Mouse (Mus musculus) gonadal fat pad, adult 2 months (tissue): ENCODE measurements around the gene Klb. TPM values are rescaled to one million over a fixed set of nuclear protein-coding genes. Genes with fewer than 3 reads are reported as not detected.
A peak's percentile ranks its signal among the peaks of the same experiment; 100 is the strongest.
"Not testable (repeated sequence)": the region's sequence is repeated elsewhere in the genome, so short reads cannot be mapped to it uniquely, and the experiment has no call there.

ENCODE experiments used
- DNase-seq: peaks from one replicate; pipeline ENCODE4 v3.0.0-alpha.2; 2012; ENCODE audit warnings: low read depth
- polyA plus RNA-seq: library from polyadenylated mRNA; depleted of rRNA; stranded (reverse); fragments of >200 nt; gene quantifications from 2 replicates; pipeline ENCODE4 v1.2.3, GENCODE M21; 2012; rRNA removed

Gene Klb
- 12.5 and 17.1 TPM in 2 replicates for polyA plus RNA-seq

GRCm38 (mm10) chr5:65348168-65348567 lies at the start of gene Klb:
Gene Klb, plus strand, starts transcription at chr5:65348314.
- DNase-seq = no peak

DNA sequence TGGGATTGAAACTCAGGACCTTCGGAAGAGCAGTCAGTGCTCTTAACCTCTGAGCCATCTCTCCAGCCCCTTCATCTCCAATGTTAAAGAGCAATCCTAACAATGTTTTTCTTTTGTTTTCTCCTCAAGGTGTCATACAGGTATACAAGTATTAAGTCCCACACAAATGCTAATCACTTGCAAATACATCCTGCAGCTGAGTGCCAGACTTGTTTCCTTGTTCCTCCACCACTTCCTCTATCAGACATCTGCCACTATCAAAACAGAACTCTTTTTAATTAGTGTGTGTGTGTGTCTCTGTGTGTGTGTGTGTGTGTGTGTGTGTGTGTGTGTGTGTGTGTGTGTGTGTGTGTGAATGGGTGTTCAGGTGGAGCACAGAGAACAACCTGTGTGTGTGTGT lies 48.5 kb upstream of the Klb start:
- DNase-seq = not testable (repeated sequence)

DNA sequence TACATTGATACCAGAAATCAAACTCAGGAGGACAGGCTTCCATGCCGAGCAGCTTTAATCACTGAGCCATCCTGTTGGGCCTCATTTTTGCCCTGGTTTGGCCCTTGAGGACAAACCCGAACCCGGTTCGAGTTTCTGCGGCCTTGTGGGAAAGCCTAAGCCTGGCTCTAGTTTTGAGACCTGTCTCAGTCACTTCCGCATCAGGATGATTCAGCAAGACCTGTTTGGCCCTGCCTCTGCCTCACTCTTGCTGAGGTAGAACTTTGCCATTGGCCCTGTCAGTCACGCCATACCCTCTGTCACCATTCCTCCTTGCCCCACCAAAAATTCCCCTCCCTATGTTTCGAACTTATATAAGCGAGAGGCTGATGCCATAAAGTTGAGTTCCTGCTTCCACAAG lies 48.0 kb upstream of the Klb start:
- DNase-seq = no peak

DNA sequence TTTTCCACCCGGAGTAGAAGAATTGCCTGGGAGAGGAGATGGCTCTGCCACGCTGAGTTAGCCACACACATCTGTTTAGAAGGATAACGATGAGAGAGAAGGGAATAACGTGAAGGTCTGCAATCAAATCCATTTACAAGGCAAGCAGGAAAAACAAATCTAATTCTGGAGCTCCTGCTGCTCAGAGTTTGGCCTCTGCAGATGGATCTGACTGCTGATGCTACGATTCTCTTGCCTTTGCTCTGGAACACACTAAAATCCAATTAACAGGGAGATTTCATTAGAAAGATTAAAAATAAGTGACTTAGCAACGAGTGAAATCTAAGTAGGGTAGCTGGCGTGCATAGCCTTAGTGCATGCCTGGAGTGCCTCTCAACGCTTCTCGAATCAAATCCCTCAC lies 42.6 kb upstream of the Klb start:
- DNase-seq = no peak

- DNase-seq = no peak
These were observed 39.9 kb upstream of the Klb start for GRCm38 (mm10) chr5:65308208-65308607.

- DNase-seq = no peak
These were observed 39.2 kb upstream of the Klb start for GRCm38 (mm10) chr5:65308866-65309265.

GRCm38 (mm10) chr5:65319176-65319575 lies 28.9 kb upstream of the Klb start:
- DNase-seq = no peak

- no peak for DNase-seq
These were observed 25.9 kb upstream of the Klb start for GRCm38 (mm10) chr5:65322165-65322564.

GRCm38 (mm10) chr5:65324271-65324670 lies 23.8 kb upstream of the Klb start:
- DNase-seq = no peak

DNA sequence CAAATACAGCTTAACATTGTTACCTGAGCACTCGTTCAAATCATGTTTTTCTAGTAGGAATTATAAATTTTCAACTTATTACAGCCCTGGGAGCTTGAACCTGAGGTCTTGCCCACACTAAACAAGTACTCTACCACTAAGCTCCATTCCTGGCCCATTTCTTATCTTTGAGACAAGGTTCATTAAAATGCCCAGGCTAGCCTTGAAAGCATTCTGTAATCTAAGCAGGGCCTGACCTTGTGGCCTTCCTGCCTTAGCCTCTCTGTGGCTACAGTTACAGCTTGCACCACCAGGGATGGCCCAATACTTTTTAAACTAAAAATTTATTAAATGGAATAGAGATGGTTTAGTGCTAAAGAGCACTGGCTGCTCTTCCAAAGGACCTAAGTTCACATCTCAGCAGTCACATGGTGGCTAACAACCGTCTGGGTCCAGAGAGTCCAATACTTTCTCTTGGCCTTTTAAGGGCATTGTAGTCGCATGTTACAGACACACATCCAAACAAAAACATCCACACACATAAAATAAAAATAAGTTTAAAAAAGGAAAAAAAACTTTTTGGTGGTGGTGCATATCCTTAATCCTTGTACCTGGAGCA lies 23.3 kb upstream of the Klb start:
- no peak for DNase-seq

DNA sequence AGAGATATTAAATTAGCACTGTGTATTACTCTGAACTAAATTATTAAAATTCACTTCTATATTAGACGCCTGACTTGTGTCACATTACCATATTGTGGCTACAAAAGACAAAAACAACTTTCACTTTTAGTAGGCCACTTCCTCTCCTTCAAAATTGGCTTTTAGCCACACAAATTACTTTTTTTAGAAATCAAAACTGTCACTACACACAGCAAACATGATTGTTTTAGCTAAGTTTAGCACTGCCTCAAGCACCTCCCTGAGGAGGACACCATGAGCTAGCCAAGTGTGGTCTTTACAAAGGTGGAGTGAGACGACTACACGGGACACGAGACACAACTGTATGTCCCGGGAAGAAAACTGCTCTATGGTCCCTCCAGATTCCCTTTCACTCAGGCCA lies 21.9 kb upstream of the Klb start:
- DNase-seq = no peak

DNA sequence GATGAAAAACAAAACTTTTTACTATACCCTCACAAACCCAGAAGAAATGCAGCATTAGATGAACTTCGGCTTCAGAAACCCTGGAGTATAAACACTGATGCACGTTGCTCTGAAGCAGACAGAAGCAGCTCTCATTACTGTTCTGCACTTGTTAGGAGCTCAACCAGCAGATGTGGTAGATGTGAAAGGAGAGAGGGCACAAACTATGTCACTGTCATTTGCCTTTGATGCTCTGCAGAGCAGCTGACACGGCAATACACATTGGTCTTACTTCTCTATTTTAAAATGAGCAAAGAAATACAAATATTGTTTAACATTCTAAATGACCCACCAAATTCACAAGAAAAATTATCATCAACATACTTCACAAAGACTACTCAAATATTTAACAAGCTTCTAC lies 18.1 kb upstream of the Klb start:
- no peak for DNase-seq

- DNase-seq = no peak
These were observed 13.3 kb upstream of the Klb start for GRCm38 (mm10) chr5:65334788-65335187.

DNA sequence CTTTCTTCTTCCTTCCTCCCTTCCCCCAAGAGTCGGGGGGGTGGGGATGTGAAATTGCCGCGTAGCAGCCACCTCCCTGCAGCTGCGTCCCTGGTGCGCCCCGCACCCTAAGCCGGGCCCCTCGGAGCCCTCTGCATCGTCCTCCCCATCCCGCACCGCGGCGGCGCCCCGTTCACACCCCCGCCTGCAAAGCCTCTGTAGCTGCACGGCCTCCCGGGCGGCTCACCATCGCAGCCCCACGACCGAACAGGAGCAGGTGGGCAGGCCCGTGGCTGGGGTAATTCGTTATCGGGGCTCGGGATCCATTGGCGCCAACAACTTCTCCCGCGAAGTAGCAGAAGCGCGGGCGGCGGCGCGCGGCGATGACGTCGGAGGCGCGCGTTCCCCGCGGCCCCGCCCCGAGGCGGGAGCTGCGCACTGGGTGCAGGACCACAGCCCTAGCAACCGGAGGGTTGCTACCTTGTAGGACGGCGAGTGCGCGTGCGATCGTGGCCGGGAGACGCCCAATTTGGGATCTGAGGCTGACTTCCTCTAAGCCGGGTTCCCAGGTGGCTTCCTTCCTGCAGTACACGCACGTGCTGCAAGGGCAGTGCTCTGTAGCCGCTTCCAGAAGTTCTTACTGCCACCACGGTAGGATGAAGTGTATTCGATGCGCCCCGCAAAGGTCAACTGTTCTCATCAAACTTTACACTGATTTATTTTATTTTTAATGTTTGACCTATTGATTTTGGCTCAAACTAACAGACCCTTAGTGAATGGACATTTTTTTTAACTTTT lies 12.6 kb upstream of the Klb start, which contains the start of gene Rfc1:
TSS of gene Rfc1 (minus strand) at position 373 of the 777 bp plus-strand sequence.
- DNase-seq = no peak

DNA sequence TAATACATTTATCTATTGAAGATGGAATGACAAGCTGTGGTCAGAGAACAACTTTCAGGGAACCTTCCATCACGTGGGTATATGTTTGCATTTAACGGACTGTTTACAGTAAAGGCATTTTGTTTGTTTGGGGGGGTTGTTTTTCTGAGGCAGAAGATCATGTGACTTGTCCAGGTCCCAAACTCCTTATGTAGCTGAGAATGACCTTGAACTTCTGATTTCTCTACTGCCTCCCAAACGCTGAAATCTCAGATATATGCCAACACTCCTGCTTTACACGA lies 12.1 kb upstream of the Klb start:
- DNase-seq = no peak

DNA sequence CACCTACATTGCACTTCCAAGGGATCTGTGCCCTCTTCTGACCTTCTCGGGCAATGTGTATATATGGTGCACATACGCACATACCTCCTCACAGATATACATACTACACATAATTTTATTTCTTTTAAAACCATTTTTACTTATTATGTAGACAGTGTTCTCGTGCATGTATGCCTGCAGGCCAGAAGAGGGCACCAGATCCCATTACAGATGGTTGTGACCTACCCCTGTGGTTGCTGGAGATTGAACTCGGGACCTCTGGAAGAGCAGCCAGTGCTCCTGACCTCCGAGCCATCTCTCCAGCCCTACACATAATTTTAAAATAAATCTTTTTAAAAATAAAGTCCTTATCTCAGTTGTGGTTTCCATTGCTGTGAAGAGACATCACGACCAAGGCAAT lies 9.7 kb upstream of the Klb start:
- DNase-seq = no peak

- no peak for DNase-seq
These were observed 7.9 kb upstream of the Klb start for GRCm38 (mm10) chr5:65340167-65340566.

DNA sequence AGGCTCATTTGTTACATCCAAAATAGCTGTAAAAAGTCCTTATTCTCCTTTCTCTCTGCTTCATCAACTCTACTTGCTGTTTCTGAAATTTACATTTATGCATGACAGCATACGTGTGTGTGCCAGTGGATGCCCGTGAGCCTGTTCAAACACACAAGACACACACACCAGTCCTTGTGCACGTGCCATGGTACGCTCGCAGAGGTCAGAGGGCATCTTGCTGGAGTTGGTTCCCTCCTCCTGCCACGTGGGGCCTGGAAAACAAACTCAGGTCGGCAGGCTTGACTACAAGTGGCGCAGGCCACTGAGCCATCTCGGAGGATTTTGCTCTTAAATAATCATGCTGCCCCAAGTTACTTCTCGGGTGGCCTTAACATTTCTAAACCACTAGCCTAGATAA lies 2.4 kb downstream of the Klb start:
- no peak for DNase-seq

DNA sequence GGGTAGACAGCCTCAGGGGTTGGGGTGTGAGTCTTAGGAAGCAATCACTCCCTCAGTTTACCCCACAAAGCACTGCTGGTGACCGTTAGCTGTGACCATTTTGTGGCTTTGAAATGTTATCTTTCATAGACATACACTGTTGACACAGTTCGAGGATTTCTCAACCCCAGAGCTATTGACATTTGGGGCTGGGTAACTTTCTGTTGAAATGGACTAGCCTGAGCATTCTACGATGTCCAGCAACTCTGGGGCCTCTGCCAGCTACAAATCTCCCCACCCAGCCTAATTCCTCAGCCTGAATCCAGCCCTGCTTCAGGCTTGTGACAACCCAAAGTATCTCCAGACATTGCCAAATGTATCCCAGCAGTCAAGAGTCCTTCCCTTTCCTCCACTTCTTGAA lies 6.0 kb downstream of the Klb start:
- DNase-seq = no peak

- no peak for DNase-seq
These were observed 6.9 kb downstream of the Klb start for GRCm38 (mm10) chr5:65354985-65355384.

GRCm38 (mm10) chr5:65356851-65357250 lies 8.7 kb downstream of the Klb start:
- DNase-seq = peak; percentile 52

GRCm38 (mm10) chr5:65357771-65358170 lies 9.7 kb downstream of the Klb start:
- no peak for DNase-seq

DNA sequence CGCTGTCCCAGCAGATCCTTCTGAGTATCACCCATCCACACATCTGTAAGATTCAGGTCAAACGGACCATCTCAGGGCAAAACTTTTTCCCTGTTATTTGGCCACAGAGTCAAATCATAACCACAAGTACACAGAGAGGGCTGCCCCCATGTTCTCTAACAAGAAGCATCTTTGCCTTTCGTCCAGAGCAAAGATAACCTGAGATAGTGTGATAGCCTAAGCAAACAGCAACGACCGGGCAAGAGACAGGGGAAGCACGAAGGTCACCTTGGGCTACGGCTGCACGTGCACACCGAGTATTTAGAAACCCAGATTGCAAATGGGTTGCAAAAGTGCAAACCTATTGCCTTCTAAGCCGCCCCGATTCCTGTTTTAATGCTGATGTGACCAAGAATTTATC lies 19.7 kb downstream of the Klb start:
- DNase-seq = no peak

DNA sequence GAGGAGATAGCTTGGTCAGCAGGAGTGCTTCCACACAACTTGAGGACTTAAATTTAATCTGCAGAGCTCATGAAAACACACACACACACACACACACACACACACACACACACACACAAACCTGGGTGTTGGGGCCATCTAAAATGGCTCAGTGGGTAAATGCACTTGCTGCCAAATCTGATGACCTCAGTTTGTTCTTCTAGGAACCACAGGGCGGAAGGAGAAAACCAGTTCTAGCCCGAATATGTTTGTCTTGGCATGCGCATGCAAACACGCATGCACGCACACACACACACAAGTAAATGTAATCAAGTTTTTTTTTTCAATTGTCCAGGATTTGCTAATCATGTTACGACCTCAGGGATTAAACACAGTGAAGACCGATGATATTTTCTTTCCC lies 23.4 kb downstream of the Klb start:
- DNase-seq = no peak
